Mouse (Mus musculus) c-Kit-positive CD71-positive TER-119-positive erythroid progenitor cells, embryonic 14.5 days (primary cell): ENCODE measurements around the gene Hist1h2ap.
"Not testable (repeated sequence)": the region's sequence is repeated elsewhere in the genome, so short reads cannot be mapped to it uniquely, and the experiment has no call there.

Experiments used
- DNase-seq: peaks from one replicate; pipeline ENCODE4 v3.0.0-alpha.2; 2013; ENCODE audit warnings: low spot score

Gene Hist1h2ap

DNA sequence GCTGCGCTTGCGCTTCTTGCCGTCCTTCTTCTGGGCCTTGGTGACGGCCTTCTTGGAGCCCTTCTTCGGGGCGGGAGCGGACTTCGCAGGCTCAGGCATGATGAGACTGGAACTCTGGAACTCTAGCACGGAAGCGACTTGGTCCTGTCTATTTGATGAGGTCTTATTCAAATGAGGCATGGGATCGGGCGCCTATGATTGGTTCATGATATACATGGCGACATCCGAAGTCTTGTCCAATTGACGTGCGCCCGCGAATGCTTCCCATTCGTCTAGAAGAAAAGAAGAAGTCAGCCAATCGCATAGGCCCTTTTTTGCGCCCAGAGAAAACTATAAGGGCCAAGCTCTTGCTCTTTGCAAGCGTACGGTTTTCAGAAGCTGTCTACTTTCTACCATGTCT lies 23.2 kb downstream of the Hist1h2ap start, which contains the start of the genes Hist1h2bq and Hist1h2ao:
Gene Hist1h2bq, minus strand, starts transcription at position 125 of the 400 bp plus-strand sequence.
Gene Hist1h2ao, plus strand, starts transcription at position 393 of the 400 bp plus-strand sequence.
- not testable (repeated sequence) for DNase-seq

DNA sequence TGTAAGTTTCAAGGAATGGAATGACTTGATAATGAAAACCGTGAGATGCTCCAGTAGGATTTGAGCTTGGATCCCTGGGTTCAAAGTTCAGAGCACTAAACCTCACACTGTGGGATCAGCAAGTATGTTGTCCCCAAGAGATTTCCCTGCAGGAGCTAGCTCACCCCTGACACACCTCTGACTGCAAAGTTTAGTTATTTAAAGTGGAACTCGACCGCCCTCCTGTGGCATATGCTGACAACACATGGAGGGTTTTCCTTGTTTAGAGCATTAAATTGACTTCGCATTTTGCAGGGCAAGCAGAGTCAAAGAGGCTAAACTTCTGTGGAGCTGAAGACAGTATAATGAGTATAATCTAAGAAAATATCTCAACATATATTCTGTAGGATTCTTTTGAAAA lies 30.2 kb downstream of the Hist1h2ap start:
- DNase-seq = not testable (repeated sequence)

DNA sequence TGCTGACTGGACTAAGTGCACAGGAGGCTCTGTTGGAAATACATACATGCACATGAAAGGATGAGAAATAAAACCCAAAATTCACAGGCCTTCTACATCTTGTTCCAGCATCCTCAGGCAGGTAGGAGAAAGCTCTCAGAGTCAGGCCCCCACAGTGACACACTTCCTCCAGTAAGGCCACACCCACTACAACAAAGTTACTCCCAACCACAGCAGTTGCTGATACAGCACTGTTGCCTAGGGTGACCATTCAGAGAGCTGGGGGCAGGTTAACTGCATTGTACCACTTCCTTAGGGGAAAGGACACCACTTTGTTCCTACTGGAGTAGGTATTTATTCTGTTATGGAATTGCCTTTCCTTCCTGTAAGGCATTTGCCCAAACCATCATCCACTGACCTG lies 36.1 kb downstream of the Hist1h2ap start:
- not testable (repeated sequence) for DNase-seq

DNA sequence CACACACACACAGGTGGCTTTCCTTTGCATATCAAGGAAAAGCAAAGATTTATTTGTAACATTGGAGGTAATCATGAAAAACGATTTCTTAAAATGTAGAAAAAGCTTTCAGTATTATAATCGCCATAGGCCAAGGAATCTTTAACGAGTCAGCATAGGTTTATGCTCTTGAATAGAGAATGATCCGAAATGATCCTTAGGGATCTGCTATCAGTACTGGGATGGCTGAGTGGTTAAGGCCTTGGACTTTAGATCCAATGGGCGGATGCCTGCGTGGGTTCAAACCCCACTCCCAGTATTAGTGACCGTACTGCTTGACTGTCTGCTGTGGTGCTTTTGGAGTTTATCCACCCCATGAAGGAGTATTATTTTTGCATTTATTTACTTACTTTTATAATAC lies 37.7 kb downstream of the Hist1h2ap start:
- no peak for DNase-seq

DNA sequence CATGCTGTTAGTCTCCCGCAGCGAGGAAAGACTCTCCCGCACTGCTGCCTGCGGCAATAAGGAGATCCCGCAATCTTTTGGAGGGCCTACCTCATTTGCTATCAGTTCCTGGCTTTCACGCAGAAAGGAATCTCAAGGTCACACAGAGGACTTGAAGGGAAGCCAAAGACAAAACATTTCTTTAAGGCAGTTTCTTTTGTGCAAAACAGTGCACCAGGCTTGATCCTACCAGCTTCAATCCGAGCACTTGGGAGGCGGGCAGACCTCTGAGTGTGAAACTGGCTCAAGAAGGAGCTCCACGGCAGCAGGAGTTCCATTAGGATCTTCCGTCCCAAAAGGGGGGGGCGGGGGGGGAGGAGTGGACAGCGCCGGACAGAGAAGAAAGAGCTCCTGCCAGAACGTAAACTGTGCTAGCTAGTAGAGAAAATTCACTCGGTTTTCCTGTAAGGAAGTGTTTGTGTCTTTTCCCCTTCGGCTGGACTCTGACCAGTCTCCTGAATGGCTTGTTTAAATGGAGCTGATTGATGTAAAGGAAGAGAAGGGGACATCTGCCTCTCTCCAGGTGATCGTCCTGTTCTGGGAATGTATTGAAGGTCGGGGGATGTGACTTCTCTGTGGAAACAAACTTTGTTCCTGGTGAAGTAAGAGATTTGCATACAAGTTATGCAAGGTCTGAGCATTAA lies 42.6 kb downstream of the Hist1h2ap start:
- DNase-seq = no peak

DNA sequence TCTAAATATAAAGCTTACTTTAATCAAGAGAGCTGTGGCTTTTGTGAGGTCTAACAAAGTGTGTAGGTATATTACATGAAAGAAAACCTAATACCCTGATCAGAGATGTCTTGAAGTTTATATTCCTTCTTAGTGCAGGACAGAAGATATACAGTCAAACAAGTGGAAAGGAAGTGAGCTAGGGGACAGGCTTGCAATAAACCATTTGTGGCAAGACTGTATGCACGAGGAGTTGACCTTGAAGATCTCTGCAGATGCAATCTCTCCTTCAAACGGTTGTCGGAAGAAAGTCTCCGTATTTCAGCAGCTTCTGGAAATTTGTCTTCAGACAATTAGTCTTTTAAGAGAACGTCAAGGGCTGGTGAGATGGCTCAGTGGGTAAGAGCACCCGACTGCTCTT lies 43.4 kb downstream of the Hist1h2ap start:
- DNase-seq = no peak

DNA sequence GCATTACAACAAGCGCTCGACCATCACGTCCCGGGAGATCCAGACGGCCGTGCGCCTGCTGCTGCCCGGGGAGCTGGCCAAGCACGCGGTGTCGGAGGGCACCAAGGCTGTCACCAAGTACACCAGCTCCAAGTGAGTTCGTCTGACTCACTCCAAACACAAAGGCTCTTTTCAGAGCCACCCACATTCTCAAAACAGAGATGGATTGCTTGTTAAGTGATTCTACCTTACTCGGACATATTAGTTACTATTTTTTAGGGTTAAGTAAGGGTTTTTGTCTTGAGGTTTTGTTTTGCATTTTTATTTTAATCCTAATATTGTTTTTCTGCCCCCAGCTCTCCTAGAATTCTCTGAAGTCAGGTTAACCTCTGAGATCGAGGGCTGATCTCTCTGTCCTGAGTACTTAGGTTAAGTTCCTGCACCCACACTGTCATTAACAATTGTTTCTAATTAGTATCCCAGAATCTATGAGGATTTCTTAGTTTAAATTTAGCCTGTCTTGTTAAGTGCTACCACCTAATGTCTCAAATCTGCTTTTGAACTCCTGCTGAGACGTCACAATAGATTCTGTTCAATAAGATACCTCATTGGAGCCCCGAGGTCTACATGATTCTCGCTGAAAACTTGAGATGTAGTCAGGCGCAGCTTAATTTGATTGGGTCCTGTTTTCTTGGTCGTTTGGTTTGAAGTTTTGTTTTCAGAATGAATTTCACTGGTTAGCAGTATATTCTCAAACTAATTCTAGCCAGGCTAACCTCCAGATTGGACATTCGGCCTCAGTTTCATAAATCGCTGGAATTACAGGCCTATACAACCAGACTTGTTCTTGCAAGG lies 45.3 kb downstream of the Hist1h2ap start:
- peak; percentile 60 for DNase-seq

DNA sequence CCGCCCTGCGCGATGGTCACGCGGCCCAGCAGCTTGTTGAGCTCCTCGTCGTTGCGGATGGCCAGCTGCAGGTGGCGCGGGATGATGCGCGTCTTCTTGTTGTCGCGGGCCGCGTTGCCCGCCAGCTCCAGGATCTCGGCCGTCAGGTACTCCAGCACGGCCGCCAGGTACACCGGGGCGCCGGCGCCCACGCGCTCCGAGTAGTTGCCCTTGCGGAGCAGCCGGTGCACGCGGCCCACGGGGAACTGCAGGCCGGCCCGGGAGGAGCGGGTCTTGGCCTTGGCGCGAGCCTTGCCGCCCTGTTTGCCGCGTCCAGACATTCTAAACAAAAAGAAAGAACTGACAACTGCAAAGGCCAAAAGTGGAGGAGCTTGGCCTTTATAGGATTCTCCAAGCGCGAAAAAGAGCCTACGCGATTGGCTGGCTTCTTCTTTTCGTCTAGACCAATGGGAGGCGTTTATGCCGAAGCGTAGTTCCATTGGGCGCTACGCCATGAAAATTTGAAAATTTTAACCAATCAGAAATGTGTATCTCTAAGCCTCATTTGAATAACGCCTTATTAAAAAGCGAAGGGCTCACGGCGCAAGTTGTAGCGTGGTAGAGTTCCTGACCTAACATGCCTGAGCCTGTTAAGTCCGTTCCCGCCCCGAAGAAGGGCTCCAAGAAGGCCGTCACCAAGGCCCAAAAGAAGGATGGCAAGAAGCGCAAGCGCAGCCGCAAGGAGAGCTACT lies 46.2 kb downstream of the Hist1h2ap start, which contains the start of the genes Hist1h2an and Hist1h2bp:
Gene Hist1h2an, minus strand, starts transcription at position 320 of the 731 bp plus-strand sequence.
Gene Hist1h2bp, plus strand, starts transcription at position 563 of the 731 bp plus-strand sequence.
- peak; percentile 98 for DNase-seq

DNA sequence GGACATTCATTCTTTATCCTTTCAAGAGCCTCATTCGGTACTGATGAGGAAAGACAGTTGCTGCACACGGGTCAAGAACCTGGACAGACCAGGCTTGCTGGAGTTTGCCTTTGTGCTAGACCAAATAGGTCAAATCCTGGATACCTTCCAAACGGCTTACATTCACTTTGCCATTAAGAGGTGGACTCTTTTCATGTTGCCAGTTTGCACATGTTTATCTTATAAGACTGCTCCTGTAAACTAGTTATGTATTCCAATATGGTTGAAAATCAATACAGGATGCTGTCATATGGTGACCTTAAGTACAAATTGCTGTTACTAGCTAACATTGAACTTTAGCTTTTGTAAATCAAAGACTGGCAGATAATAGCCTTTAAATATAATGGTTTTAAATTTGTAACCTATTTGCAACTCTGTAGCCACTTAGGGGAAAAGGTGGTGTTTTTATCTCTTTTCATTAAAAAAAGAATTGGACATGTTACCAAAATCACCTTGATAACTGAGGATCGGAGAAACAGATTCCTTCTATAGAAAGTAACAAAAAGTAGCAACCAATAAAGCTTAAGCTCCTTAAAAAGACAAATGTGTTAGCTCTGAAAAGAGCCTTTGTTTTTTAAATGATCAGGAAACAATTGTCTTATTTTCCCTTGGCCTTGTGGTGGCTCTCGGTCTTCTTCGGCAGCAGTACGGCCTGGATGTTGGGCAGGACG lies 47.0 kb downstream of the Hist1h2ap start:
- peak; percentile 74 for DNase-seq

DNA sequence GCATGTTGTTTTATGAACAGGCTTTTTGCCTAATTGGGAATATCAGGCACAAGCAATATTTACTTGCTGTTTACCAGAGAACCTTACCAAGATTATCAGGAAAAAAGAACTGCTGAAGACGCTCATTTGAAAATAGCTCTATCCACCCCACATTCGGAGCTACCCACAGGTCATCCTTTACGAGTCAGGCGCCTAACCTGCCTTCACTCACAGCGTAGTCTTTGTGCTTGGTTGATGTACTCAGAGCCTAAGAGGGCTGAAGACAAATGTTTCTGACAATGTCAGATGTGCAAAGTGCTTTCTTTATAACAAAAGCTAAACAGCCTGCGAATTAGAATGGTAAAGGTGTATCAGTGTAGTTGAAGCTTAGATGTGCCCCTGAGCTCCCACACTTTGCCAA lies 49.0 kb downstream of the Hist1h2ap start:
- no peak for DNase-seq

DNA sequence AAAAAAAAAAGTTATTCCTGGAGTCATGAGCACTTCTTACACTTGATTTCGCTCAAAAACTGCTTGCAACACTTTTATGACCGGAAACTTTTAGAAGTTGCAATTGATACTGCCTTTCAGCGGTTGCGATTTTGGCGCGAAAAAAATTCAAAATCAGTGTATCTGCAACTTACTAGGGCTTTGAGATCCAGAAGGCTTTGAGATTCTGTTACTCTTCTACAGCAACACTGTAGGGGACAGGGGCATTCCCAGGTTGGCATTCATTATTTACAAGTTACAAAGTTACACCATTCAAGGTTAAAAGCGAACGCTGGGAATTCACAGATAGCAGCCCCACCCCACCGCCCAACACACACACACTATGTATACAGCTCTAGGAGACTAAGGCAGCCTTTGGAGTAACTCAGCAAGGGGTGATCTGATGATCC lies 49.6 kb downstream of the Hist1h2ap start:
- DNase-seq = peak; percentile 73

DNA sequence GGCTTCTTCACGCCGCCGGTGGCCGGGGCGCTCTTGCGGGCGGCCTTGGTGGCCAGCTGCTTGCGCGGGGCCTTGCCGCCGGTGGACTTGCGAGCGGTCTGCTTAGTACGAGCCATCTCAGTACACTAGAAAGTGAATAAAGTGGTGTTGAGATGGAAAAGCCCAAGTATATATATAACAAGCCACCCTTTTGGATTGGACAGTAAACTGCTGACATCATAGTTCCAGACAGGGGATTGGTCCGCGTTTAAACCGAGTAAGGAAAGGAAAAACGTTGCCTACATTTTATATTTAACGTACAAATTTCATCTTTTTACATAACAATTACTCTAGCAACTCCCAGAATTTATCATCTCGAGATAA lies 50.1 kb downstream of the Hist1h2ap start, which contains the start of gene Hist1h3i:
Gene Hist1h3i, minus strand, starts transcription at position 116 of the 363 bp plus-strand sequence.
- DNase-seq = peak; percentile 96
